Mouse (Mus musculus): ENCODE results near the gene Fli1.

The Fli1 gene

DNA sequence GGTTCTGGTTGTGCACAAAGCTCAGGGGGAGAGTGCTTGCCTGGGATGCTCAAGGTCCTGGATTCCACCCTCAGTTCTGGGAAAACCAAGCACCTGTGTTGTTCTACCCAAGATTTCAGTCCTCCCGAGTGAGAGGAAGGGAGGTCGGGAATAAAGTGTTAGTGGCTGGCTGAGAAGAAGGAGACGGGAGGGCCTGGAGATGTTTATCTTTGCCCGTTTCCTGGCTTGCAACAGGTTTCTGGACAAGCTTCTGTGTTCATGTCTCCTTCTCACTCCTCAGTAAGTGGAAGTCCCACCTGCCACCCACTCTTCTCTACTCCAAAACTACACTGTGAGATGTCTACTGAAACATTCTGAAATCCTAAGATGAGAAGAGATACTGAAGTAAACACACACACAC, 39.2 kb downstream of the Fli1 start:
- no peak for DNase-seq (ENCODE audit: extremely low read depth, low read depth)

DNA sequence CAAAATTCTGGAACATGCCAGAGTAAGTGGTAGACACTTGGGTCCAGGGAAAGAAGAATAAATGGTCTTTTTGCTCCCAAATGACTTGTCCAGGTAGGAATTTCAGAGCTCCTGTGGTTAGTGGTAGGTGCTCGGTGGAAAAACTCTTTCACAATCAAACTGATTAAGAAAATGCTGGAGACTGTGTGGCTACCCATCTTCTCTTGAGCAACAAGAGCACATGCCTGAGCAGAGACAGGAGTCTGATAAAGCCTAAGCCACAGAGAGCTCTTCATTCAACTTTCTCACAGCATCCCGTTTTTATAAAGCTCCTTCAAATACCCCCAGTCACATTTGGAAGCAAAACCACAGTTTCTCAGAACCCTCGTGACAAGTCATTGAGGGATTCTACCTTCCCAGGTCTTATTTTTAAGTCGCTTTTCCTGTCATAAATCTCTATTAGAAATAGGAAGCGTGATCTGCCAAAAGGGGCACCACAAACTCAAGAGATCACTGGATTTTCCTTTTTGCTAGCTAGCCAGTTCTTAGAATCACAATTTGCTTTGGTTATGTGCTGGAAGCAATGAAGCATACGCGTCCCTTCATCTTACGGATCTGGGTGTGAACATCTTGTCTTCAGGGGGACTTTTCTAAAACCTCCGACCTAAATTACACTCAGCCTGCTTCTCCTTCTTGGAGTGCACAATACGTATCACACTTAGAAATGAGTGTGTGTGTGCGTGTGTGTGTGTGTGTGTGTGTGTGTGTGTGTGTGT, 40.2 kb downstream of the Fli1 start:
- no peak for DNase-seq (ENCODE audit: extremely low read depth, low read depth)

DNA sequence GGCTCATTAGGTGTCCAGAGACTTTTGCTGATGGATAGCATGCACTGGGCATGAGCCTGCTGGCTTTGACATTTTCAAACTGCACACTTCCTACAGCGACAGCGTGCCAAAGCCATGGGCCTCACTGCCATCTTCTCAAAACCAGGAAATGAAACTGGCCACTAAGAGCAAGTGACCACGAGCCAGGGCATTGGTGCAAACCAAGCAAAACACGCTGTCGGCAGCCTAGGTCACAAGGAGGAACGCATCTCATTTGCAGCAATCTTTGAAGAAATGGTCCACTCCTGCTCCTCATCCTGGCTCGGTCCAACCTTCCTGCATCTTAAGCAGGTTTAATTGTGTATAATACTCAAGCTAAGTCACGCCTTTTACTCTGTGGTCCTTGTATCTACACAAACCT, 41.8 kb downstream of the Fli1 start:
- no peak for DNase-seq (ENCODE audit: extremely low read depth, low read depth)

DNA sequence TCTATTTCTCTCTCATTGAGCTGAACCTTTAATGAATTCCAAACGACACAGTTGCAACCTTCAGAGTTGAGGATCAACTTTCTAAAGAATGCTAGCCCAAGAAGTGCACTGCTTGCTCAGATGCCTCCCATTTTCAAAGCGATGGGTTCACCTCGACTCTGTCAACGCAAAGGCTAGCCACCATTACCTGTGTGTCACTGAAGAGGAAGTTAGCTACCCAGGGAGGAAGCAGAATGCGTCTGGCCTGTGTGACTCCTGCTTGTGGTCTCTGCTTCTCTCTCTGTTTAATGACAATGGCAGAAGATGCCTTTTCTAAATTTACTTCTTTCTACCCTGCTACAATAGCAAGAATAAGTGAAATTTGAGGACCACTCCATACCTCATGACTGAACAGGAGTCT, 42.6 kb downstream of the Fli1 start:
- no peak for DNase-seq (ENCODE audit: extremely low read depth, low read depth)

DNA sequence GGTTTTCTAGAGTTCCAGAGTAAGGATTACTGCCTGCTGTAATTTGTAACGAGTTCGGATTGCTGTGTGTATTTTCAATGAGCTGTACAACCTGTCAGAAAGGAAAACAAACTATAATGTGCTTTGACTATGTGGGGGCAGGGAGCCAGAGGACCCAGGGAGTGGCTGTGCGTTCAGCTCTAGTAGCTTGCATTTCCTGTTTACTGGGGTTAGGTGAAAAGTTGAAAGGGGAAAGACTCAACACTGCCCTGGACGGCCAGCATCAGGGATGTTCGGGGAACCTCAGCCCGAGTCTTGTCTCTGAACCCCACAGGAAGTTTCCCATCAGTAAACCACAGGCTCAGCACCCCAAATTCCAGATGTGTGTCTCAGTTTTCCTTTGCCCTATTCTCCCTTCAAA, 43.2 kb downstream of the Fli1 start:
- DNase-seq (ENCODE audit: extremely low read depth, low read depth) = no peak

DNA sequence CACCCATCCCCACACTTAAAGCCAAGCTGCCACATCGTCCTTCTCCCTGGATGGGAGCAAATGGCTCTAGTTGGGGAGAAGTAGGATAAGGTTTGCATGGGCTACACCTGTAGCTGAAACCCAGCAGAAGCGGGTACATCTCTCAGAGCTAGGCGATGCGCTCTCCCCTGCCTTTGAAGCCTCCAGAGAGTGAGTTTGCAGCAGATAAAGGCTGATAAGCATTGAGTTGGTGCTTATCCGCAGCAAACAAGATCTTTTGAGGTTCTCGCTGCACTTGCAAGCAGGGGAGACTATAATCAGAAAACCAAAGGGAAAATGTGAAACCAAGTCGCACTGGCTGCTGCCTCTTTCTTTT, 47.0 kb downstream of the Fli1 start:
- DNase-seq (ENCODE audit: extremely low read depth, low read depth) = no peak

DNA sequence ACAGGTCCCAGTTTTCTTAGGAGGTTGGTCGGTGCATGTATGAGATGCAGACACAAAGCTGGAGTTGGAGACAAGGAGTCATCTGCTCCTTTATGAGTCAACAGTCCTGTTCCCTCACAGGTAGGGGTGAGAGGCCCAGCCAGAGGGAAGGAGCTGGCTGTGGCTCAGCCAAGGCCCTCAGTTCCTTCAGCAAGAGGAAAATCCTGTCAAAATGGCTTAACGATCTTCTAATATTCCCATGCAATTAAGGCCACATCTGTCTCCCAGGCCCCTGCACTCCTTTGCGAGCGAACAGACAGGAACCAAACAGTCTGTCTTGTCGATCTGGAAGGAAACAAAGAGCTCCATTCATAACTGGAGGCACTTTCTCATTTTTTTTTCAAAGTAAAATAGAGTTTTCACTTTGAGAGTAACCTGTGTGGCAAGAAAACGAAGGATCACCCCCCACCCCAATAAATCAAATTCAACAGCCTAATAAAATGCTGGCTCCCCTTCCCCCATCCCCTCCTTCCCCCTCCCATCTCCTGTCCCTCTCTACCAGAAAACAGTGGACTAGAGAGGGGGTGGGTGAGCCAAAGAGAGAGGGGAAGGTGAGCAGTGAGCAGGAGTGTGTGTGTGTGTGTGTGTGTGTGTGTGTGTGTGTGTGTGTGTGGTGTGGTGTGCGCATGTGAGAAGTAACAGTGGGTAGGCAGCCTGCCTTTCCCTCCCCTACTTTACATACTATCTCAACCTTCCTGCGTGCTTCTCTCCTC, 47.6 kb downstream of the Fli1 start:
- DNase-seq (ENCODE audit: extremely low read depth, low read depth) = no peak

DNA sequence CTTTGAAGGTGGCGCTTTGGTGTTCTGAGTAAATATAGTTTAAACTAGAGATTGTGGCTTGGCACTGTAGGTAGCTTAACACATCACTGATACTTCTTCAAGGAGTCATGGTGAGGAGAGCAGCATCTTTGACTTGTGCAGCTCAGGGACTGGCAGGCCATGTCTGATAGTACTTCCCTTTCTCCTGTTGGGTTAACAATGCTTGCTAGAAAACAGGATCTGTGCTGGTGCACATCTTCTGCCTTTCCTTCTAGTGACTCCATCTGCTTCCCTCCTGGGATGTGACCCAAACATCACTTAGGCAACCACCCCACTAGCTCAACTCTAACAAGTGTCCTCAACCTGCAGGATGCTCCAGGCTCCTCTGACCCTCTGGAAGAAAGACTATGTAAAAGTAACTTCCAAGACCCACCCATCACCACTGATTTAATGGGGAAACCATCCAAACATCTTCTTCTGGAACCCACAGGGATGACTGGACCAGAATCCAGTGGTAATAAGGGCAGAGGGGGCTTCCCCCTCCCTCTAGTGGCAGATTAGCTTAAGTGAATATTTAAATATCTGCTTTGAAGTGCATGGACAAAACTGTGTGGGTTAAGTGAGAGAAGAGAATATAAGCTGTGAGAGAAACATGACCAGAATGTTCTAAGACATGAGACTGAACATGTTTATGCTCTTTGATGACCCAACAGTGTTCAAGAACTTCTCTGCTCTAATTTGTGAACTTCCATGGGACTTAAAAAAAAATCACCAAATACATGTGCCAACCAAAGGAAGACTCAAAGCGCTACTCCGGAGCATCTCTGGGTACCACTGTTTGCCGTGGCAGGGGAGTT, 48.9 kb downstream of the Fli1 start:
- no peak for DNase-seq (ENCODE audit: extremely low read depth, low read depth)

DNA sequence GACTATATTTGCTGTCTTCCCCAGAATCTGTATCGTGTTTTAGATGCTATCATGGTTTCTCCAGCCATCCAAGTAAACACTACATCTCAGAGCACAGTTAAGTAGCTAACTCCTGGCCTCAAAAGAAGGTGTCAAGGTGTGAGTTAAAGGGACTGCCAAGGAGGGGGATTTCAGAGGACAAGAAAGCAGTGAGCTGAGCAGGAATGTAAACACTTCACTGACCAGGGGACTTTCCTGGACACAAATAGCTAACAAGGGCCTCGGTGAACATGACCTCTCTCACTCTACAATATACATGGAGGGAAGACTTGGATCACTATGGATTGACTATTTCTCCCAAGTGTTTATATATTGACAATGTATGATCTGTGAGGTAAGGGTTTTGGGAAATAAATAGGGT, 49.9 kb downstream of the Fli1 start:
- DNase-seq (ENCODE audit: extremely low read depth, low read depth) = no peak

DNA sequence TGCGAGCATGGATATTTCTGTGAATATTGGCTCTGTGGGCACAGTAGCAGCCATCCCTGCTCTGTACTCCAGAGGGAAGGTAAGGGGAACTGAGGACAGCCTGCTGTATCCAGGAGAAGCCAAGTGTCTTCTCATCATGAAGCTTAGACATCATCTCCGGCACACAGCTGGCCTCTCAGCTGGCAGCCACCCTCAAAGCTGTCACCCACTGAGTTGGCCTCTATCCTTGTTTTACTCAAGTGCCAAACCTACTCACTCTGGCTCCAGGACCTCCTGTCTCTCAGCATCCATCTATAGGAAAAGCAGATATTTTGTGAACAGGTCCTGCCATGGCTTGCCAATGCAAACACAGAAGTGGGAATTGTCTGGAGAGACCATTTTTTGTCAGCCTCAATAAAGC, 51.2 kb downstream of the Fli1 start:
- no peak for DNase-seq (ENCODE audit: extremely low read depth, low read depth)

DNA sequence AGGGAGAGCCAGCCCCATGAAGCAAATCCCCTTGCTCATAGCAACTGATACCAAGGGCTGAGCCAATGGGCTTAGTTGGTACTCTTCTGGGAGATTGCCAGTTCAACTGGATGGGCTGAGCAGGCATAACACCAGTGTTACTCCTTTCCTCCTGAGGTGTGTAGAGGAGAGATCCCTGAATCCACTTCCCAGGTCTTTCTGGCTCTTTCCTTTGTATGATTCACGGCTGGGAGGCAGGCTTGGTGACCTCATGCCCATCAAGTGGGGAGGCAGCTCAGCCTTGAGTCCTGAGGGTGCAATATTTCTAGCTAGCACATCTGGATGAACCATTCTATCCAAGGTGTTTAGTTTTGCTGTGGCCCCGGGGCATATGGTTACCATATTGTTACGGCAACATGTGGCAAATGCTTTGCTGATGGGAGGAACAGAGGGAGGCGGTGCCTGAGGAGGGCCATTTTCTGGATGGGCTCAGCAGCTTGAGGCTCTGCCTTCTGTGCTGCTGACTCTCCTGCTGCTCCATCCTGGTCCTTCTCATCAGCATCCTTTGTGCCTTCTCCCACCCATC, 52.8 kb downstream of the Fli1 start:
- DNase-seq (ENCODE audit: extremely low read depth, low read depth) = no peak

DNA sequence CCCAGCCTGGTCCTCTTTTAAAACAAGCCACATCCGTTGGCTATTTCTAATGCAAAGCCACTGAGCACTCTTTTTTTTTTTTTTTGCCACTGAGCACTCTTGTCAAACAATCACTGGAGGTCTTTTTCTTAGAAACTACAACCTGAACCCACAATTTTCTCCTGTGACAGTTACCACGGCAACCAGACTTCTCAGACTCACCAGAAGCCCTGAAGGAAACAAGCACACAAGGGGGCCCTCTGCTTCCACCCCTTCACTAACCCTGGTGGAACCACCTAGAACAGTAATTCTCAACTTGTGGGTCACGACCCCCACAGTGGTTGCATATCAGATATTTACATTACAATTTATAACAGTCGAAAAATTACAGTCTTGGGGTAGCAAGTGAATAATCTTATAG, 53.3 kb downstream of the Fli1 start:
- no peak for DNase-seq (ENCODE audit: extremely low read depth, low read depth)

DNA sequence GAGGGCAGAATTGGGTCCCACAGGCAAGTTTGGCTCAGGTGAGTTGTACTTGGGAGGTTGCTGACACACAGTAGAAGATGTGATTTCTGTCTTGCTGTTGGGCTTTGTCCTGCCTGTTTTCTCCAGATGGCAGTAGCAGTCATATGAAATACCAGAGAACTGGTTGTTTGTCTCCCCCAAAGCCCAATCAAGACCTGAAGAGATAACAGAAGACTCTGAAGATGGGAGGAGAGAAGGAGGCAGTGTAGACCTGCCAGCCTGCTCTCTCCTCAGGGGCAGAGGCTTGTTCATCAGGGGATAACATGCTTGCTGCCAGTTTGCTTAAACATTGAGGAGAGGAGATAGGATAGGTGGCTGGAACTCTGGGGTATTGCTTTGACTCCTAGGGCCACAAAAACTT, 54.0 kb downstream of the Fli1 start:
- DNase-seq (ENCODE audit: extremely low read depth, low read depth) = no peak

DNA sequence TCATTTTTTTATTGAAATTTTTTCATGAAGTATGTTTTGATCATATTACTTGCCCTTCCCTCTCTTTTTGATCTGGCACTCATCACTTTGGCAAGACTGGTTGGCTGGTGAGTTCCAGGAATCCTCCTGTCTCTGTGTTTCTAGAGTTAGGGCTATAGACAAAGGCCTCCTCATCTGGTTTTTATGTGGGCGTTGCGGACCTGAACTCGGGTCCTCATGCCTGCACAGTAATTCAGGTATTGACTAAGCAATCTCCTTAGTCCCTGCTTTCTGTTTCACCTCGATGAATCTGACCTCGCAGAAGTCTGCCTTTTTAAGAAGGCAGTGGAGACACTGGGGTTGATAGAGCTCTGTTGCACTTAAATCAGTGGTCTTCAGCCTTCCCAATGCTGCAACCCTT, 54.8 kb downstream of the Fli1 start:
- no peak for DNase-seq (ENCODE audit: extremely low read depth, low read depth)

DNA sequence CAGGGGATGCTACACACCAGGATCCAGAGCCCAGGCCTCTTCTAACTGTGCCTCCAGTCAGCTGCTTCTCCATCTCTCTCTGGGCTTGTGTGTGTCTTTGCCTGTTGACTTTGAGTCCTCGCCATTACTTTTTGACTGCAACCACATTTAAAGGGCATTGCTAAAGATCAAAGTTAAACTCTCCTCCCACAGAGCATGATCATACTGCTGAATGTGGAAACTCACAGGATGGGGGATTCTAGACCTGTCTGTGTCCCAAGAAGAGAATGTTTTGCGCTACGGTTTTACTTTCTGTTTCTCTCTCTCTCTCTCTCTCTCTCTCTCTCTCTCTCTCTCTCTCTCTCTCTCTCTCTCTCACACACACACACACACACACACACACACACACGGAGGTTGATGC, 55.3 kb downstream of the Fli1 start:
- DNase-seq (ENCODE audit: extremely low read depth, low read depth) = no peak

DNA sequence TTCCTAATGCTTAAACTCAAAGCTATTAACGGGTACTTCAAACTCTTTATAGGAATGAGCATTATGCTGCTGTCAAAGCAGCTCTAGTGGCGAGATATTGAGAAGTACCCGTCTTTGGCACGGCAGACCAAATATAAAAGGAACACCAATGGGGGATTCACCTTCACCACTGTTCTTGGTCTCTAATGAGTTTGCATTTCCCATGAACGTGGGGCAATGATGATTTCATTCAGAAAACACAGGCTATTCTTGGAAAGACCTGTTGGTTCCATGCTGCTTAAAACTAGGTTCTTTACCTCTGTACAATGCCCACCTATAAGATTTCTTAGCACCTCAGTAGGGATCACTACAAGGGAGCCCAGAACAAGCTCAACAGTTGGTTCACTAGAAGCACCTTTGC, 62.2 kb downstream of the Fli1 start:
- DNase-seq (ENCODE audit: extremely low read depth, low read depth) = no peak

DNA sequence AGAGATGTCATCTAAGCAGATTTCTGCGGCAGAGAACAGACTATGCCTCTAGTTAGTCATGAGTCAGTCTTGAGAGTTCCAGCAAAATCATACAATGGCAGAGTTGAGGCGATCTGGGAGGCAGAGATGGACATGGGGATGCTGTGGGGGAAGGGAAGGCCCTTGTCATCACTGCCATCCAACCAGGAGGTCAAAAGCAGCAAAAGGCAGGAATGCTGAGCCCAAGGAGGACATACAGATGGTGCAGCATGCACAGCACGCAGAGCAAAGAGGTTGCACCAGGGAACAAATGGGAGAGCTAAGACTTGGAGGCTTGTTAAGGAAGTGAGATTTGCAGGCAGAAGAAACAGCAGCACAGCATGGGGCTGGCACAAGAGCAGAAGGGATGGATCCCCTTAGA, 63.9 kb downstream of the Fli1 start:
- DNase-seq (ENCODE audit: extremely low read depth, low read depth) = no peak

DNA sequence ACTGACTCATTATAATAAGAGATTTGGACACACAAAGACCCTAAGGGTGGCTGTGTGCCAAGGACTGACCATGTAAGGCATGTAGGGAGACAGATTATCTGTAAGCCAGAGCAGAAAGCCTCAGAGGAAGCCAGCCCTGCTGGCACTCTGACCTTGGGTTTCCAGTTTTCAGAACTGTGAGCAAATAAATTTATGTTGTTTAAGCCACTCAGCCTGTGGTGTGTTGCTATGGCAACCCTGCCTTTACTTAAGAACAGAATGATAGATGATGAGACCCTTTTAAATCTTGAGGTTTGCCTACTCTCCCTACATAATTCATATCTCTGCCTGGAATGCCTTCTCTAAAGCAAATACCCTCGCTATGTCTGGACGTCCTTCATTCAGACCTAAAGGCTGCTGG, 64.6 kb downstream of the Fli1 start:
- no peak for DNase-seq (ENCODE audit: extremely low read depth, low read depth)

DNA sequence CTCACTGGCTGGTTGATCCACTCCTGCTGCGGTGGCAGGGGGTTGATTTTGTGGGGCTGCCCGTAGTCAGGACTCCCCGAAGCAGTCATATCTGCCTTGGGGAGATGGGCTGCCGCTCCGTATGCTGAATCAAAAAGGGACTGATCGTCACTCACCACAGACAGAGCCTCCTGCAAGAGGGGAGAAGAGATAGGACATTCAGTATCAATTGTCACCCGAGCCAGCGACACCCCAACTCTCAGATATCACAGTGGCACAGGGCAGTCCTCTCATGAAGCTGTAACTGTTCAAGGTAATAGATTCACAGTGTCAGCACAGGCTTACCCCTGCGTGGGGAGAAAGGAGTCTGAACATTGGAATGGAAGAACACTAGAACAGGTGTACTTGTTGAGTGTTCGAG, 66.1 kb downstream of the Fli1 start:
- DNase-seq (ENCODE audit: extremely low read depth, low read depth) = no peak

DNA sequence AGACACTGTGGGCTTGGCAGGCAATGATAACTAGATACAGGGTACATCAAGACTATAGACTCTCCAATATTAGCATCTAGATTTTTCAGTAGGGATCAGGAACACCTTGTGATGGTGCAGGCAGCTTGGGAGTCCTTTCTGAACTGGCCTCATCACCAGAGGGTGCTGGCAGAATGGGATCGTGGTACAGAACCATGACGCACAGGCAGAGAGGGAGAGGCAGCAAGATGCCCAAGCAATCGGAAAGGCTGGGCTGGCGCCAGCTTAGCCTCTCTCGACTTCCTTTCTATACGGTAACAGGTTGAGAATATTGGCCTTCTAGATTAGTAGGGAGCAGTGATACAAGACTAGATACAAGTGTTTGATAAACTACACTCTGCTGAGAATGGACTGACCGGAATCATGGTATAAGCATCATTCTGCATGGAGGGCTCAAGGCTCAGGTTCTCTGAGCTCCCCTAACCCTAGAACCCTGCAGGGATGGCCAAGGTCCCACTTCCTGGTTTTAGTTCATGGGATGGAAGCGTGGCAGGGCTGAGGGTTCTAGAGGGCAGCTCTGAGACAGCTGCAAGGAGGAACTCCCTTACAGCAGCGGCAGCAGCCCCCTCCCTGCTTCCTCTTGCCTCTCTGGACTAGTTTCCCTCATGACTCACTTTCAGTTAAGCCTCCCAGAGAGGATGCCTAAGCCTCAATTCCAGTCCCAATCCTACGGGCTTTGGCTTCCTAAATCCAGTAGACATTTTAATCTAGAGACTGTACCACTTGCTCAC, 67.9 kb downstream of the Fli1 start:
- no peak for DNase-seq (ENCODE audit: extremely low read depth, low read depth)

DNA sequence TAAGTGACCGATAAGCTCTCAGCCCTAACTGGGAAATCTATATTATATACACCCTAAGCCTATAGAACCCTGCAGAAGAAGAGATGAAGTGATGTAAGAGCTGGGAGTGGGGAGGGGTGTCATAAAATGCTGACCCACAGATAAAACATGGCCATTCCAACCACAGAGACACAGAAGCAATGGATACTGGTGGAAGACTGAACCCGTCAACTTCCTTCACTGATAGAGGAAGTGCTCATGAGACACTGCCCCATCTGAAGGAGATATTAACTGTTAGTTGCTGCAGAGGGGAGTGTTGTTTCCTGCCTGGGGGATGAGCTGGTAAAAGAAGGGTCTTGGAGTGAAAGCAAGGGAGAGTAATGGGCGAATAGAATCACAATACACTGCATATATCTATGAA, 70.3 kb downstream of the Fli1 start:
- peak; percentile 52 for DNase-seq (ENCODE audit: extremely low read depth, low read depth)

All from MEL-GATA-1-ER (cell line).